Mouse (Mus musculus) neural tube, embryonic 14.5 days (tissue): ENCODE data around the gene Hist2h2be. TPM values are rescaled to one million over a fixed set of nuclear protein-coding genes. Genes with fewer than 3 reads are reported as not detected.

Experiments used
- ATAC-seq: fragments of 200-750 bp; cut with Nextera tagmentation; 2 replicates; pipeline ENCODE4 v1.8.0; 2017; ENCODE audit warnings: low read depth, mild to moderate bottlenecking, moderate TSS enrichment, moderate library complexity
- H3K27ac ChIP-seq: fragments of 300-500 bp; sonication (generic); 2 replicates; pipeline ENCODE4 v1.5.1; 2014; ENCODE audit warnings: low read depth, mild to moderate bottlenecking, control low read depth, low read length, moderate library complexity, mixed read lengths
- H3K27me3 ChIP-seq: fragments of 300-500 bp; sonication (generic); 2 replicates; pipeline ENCODE4 v1.6.1; 2014; ENCODE audit warnings: low read length; ENCODE audit not compliant: control insufficient read depth, insufficient read depth
- H3K36me3 ChIP-seq: fragments of 300-500 bp; sonication (generic); 2 replicates; pipeline ENCODE4 v1.6.1; 2014; ENCODE audit warnings: low read length, mixed read lengths; ENCODE audit not compliant: control insufficient read depth, insufficient read depth
- H3K4me1 ChIP-seq: fragments of 300-500 bp; sonication (generic); 2 replicates; pipeline ENCODE4 v1.6.1; 2014; ENCODE audit warnings: low read length; ENCODE audit not compliant: control insufficient read depth, insufficient read depth
- H3K4me2 ChIP-seq: fragments of 300-500 bp; sonication (generic); 2 replicates; pipeline ENCODE4 v1.6.1; 2014; ENCODE audit warnings: mild to moderate bottlenecking, low read depth, low read length, control low read depth
- H3K4me3 ChIP-seq: fragments of 300-500 bp; sonication (generic); 2 replicates; pipeline ENCODE4 v1.5.1; 2014; ENCODE audit warnings: low read depth, low read length, control low read depth, mixed read lengths
- H3K9ac ChIP-seq: fragments of 300-500 bp; sonication (generic); replicated peaks from 2 replicates; pipeline ENCODE4 v1.6.1; 2014; ENCODE audit warnings: low read depth, mild to moderate bottlenecking, control low read depth, low read length, mixed read lengths
- H3K9me3 ChIP-seq: fragments of 300-500 bp; sonication (generic); 2 replicates; pipeline ENCODE4 v1.6.1; 2016; ENCODE audit warnings: low read length; ENCODE audit not compliant: control insufficient read depth
- WGBS: fragments of 180-500 bp; shearing (Covaris S2); extraction: QIAGEN DNeasy Blood & Tissue Kit; methylation state at CpG from one replicate; pipeline ENCODE4 v1.1.7; 2014; 5-methylcytosine and 5-hydroxymethylcytosine counted together
- polyA plus RNA-seq: library from polyadenylated mRNA; unstranded; fragments of >200 nt; fragmentation: Nextera tagmentation; extraction: Ambion mirVana; gene quantifications from 2 replicates; pipeline ENCODE4 v1.2.1, GENCODE M21; 2014

Gene Hist2h2be
- polyA plus RNA-seq, 1 experiment from 2014 or later, result 4.8 TPM

DNA sequence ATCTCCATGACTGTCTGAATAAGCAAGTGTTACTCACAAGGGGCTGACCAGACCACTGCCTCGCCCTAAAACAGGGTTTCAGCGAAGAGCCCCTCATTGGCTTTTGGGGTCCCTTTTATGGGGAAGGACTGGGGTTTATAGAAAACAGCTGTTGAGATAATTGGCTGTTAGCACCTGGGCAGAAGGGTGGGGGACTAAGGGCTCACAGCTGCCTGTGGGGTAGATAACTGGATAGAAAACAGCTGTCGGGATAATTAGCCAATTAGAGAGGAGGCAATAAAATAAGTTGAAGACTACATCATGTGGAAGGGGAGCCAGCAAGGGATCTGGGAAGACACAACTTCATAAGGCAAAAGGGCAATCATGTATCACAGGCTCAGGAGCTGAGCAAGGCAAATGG is 30.0 kb downstream of the Hist2h2be start:
- Histone ChIP-seq H3K4me1 (0 out of 2 replicates have a peak, but pooled peaks cover 4% of the 10 kb centered on the region), H3K9me3 (no peaks in the 10 kb centered on the region), H3K27ac (no peak overlapping the region), H3K9ac (no peak overlapping the region), H3K27me3 (no peaks in the 10 kb centered on the region), H3K4me3 (no peak overlapping the region), H3K4me2 (no peak overlapping the region), H3K36me3 (no peaks in the 10 kb centered on the region)
- 64% methylated on average over 3 of the region's 3 CpGs for WGBS
- ATAC-seq, result no peak

GRCm38 (mm10) chr3:96251787-96252186 is 30.9 kb downstream of the Hist2h2be start:
- no peak for ATAC-seq

GRCm38 (mm10) chr3:96254683-96255355 is 33.9 kb downstream of the Hist2h2be start:
- Histone ChIP-seq H3K4me1 (no peaks in the 10 kb centered on the region), H3K27me3 (no peaks in the 10 kb centered on the region), H3K27ac (no peak overlapping the region), H3K4me2 (no peak overlapping the region), H3K9ac (no peak overlapping the region), H3K4me3 (no peak overlapping the region), H3K36me3 (no peaks in the 10 kb centered on the region), H3K9me3 (no peaks in the 10 kb centered on the region)
- ATAC-seq, result no peak
- WGBS, result 54% methylated on average over 10 of the region's 10 CpGs

More at GRCm38 (mm10) chr3:96251787-96252186, 30.9 kb downstream of the Hist2h2be start:
- H3K36me3 ChIP-seq, result no peaks in the 10 kb centered on the region
- H3K4me3 ChIP-seq, result no peak overlapping the region
- H3K27ac ChIP-seq, result no peak overlapping the region
- H3K4me2 ChIP-seq, result no peak overlapping the region
- no peaks in the 10 kb centered on the region for H3K9me3 ChIP-seq
- no peaks in the 10 kb centered on the region for H3K27me3 ChIP-seq
- 0 out of 2 replicates have a peak, but pooled peaks cover 4% of the 10 kb centered on the region for H3K4me1 ChIP-seq
- no peak overlapping the region for H3K9ac ChIP-seq
- WGBS, result 94% methylated on average over 3 of the region's 3 CpGs

DNA sequence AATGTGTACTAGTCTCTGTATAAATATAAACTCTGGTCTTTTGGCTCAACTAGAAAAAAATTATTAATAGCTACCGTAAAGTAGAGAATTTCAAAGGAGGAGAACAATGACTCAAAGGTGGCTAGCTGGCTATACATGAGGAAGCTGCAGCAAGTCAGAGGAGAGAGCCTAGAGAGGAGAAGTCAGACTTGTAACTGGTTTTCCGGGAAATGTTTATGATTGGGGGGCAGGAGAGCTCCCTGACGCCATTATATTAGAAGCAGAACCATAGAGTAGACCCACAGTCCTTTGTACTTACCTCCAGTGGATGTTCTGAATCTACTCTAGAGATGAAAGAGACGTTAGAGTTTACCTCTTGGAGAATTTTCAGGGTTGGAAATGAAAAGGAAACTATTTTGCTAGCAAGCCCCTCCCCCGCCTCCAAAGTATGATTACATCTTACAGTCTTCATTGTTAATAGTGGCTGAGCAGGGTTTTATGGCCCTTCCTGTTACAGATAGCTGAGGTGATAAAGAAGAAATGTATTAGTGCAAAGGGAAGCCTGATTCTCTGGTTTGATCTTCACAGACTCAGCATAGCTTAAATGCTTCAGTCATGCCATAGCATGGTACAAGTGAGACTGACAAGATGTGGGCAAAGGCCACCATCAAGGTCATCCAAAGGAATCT is 35.1 kb downstream of the Hist2h2be start:
- Histone ChIP-seq H3K4me1 (no peaks in the 10 kb centered on the region), H3K4me3 (no peak overlapping the region), H3K9ac (no peak overlapping the region), H3K36me3 (no peaks in the 10 kb centered on the region), H3K4me2 (no peak overlapping the region), H3K27ac (no peak overlapping the region), H3K27me3 (no peaks in the 10 kb centered on the region), H3K9me3 (no peaks in the 10 kb centered on the region)
- no peak for ATAC-seq
- 83% methylated on average over 5 of the region's 5 CpGs for WGBS

- H3K27me3 ChIP-seq, result no peaks in the 10 kb centered on the region
- WGBS, result 81% methylated on average over 3 of the region's 3 CpGs
- ATAC-seq, result no peak
These were observed 36.3 kb downstream of the Hist2h2be start for GRCm38 (mm10) chr3:96257190-96257589.

DNA sequence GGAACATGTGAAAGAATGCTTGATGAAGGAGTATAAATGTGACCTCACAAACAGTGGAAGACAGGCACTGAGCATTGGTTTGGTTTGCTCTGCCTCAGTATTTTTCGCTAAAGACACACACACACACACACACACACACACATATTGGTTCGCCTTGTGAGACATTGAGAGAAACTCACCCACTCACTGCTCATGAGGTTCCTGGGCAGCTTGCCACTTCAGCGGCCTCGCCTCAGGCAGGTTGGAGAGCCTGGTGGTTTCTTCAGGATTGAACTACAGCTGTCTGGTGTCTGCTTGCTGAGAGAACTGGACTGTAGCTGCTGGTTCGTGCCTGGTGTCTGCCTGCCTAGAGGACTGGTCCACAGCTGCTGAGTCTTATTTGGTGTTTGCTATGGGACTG is 39.3 kb downstream of the Hist2h2be start:
- Histone ChIP-seq H3K4me2 (no peak overlapping the region), H3K36me3 (no peaks in the 10 kb centered on the region), H3K9me3 (no peaks in the 10 kb centered on the region), H3K4me1 (peaks cover 13% of the 10 kb centered on the region; the same call in 1 of the 2 replicates), H3K4me3 (no peak overlapping the region), H3K9ac (no peak overlapping the region), H3K27ac (no peak overlapping the region), H3K27me3 (no peaks in the 10 kb centered on the region)
- 96% methylated on average over 5 of the region's 5 CpGs for WGBS
- no peak for ATAC-seq

More at GRCm38 (mm10) chr3:96257190-96257589, 36.3 kb downstream of the Hist2h2be start:
- H3K9ac ChIP-seq, result no peak overlapping the region
- H3K9me3 ChIP-seq, result no peaks in the 10 kb centered on the region
- no peaks in the 10 kb centered on the region for H3K36me3 ChIP-seq
- no peak overlapping the region for H3K4me3 ChIP-seq
- no peak overlapping the region for H3K27ac ChIP-seq
- no peaks in the 10 kb centered on the region for H3K4me1 ChIP-seq
- no peak overlapping the region for H3K4me2 ChIP-seq

DNA sequence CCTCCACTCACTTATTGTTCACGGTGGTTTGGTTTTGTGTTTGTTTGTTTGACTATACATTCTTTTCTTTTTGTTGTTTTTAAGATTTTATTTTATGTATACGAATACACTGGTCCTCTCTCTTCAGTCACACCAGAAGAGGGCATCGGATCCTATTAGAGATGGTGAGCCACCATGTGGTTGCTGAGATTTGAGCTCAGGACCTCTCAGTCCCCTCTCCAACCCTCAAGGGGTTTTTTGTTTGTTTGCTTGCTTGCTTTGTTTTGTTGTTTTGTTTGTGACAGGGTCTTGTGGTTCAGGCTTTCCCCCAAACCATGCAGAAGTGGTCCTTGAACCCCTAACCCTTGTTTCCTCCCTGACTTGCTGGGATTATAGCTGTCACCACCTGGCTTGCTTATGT is 40.7 kb downstream of the Hist2h2be start:
- no peaks in the 10 kb centered on the region for H3K27me3 ChIP-seq
- no peak overlapping the region for H3K9ac ChIP-seq
- H3K9me3 ChIP-seq, result no peaks in the 10 kb centered on the region
- H3K36me3 ChIP-seq, result no peaks in the 10 kb centered on the region
- WGBS, result 68% methylated on average over 3 of the region's 3 CpGs
- H3K4me3 ChIP-seq, result peak overlapping the region; percentile 61
- peak overlapping the region; percentile 77 for H3K4me2 ChIP-seq
- H3K27ac ChIP-seq, result peak overlapping the region; percentile 97
- ATAC-seq, result no peak
- H3K4me1 ChIP-seq, result peaks cover 13% of the 10 kb centered on the region; the same call in 1 of the 2 replicates

DNA sequence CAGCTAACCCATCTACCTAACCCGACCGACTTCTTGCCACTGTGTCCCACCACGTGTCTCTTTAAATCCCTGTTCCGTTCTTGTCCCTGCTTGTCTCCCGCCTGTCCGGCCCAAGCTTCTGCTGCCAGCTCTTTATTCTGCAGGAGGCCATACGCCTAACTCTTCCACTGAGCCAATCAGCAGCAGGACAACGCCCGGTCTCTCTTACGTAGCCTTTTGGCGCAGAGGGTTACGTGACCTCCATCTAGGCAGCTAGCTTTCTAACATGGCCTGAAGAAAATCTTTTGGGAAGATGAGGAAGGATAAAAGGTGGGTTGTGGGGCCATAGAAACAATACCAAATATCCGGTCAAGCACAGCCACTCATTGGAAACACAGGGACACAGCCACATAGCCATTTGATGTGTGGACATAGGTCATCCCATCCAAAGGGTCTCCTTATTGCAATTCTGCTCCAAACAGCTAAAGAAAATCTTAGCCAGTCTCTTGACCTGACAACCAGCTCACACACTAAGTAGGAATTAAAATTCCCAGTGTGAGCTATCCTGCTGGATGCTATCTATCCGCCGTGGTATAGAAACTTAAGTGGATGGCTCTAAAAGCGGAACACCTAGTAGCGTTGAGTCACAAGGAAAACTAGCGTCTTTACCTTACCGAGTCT is 41.4 kb downstream of the Hist2h2be start:
- under 1% methylated on average over 19 of the region's 19 CpGs for WGBS
- Histone ChIP-seq H3K4me3 (peak overlapping the region; percentile 61), H3K9me3 (no peaks in the 10 kb centered on the region), H3K4me1 (peaks cover 13% of the 10 kb centered on the region; the same call in 1 of the 2 replicates), H3K27ac (peak overlapping the region; percentile 97), H3K9ac (peak overlapping the region; percentile 84), H3K27me3 (no peaks in the 10 kb centered on the region), H3K4me2 (peak overlapping the region; percentile 77), H3K36me3 (no peaks in the 10 kb centered on the region)
- ATAC-seq, result peak; percentile 78
